Mouse (Mus musculus) brain, embryonic 14.5 days (tissue): ENCODE results near the gene Tnfrsf1b.

Experiments
- CTCF ChIP-seq: fragments of 200-500 bp; IDR thresholded peaks from 2 replicates; pipeline ENCODE4 v1.5.1; 2012; ENCODE audit warnings: inconsistent platforms, mild to moderate bottlenecking, moderate library complexity, borderline replicate concordance; ENCODE audit not compliant: insufficient read depth, insufficient read length; ENCODE audit errors: extremely low read depth
- POLR2A ChIP-seq: fragments of 200-500 bp; IDR thresholded peaks from 2 replicates; pipeline ENCODE4 v1.6.1; 2012; ENCODE audit warnings: mild to moderate bottlenecking, inconsistent platforms, borderline replicate concordance; ENCODE audit not compliant: poor library complexity, insufficient read depth, insufficient read length, severe bottlenecking; ENCODE audit errors: extremely low read depth

DNA sequence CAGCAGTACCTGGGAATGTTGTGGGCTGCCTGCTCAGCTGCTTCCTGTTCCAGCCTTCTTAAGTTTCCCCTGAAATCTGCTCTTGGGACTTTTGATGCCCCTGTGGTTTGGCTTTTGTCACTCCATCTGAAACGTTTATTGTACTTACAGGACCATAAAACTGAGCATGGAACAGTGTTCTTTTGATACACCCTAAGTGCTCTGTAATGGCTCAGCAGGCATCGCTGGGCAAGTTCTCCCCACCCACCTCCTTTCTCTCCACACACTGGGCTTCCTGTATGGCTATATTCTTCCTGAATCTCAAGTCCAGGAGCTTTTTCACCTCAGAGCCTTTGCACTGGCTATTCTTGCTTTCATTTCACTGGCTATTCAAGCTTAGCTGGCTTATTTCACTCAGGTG is 18.1 kb upstream of the Tnfrsf1b start:
- TF ChIP-seq POLR2A = no peak
- no peak for TF ChIP-seq CTCF
